Mouse (Mus musculus) c-Kit-positive CD71-positive TER-119-positive erythroid progenitor cells, embryonic 14.5 days (primary cell): Measurements from ENCODE around the gene Arhgef33.
"Not testable (repeated sequence)": the region's sequence is repeated elsewhere in the genome, so short reads cannot be mapped to it uniquely, and the experiment has no call there.

ENCODE experiments used
- DNase-seq: peaks from one replicate; pipeline ENCODE4 v3.0.0-alpha.2; 2013; ENCODE audit warnings: low spot score

Gene Arhgef33

GRCm38 (mm10) chr17:80307251-80307650 is at the start of gene Arhgef33:
TSS of gene Arhgef33 (plus strand) at chr17:80307407.
- DNase-seq, result no peak

DNA sequence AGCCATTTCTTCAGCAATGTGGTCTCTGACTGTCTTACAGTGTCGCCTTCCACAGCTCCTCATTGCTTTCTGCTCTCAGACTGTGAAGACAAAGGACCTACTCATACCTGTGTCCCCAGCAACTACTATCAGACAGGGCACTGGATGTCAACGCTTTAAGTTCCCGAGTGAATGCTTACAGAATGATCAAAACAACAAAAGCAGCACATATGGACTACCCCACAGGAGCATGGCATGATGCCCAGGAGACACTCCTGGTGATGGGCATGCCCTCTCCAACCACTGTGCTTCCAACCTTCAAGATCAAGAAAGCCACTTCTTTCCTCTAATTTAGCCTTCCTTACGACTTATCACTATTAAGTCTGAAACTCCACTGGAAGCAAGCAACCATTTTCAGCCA is 40.1 kb upstream of the Arhgef33 start:
- DNase-seq, result no peak

- DNase-seq, result no peak
Observed at GRCm38 (mm10) chr17:80268151-80268550, 39.1 kb upstream of the Arhgef33 start.

DNA sequence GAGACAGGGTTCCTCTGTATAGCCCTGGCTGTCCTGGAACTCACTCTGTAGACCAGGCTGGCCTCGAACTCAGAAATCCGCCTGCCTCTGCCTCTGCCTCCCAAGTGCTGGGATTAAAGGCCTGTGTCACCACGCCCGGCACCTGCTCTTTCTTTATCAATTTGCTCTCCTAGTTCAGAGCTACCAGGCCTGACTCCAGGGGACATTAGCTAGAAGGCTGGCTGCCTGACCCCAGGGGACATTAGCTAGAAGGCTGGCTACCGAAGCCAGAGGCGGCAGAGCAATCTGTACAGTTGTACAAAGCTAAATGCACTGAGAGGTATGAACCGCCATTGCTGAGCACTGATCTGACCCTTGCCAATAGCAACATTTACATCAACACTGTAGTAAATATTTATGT is 36.6 kb upstream of the Arhgef33 start:
- DNase-seq, result not testable (repeated sequence)

DNA sequence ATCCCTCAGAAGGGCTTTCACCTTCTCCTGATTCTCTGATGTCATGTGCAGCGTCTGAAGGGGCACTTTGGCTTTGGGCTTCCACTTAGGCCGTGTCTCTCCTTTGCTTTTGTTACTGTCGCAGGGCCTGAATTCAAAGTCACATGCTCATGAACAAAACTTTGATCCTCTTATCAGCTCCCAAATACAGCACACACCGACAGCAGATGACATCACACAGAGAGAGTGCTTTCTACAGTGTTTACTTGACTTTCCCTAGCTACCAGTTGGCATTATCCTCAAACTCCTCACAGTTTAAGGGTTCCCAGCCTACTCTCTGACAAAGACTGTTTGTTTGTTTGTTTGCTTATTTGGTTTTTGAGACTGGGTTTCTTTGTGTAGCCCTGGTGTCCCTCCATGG is 29.0 kb upstream of the Arhgef33 start:
- no peak for DNase-seq

DNA sequence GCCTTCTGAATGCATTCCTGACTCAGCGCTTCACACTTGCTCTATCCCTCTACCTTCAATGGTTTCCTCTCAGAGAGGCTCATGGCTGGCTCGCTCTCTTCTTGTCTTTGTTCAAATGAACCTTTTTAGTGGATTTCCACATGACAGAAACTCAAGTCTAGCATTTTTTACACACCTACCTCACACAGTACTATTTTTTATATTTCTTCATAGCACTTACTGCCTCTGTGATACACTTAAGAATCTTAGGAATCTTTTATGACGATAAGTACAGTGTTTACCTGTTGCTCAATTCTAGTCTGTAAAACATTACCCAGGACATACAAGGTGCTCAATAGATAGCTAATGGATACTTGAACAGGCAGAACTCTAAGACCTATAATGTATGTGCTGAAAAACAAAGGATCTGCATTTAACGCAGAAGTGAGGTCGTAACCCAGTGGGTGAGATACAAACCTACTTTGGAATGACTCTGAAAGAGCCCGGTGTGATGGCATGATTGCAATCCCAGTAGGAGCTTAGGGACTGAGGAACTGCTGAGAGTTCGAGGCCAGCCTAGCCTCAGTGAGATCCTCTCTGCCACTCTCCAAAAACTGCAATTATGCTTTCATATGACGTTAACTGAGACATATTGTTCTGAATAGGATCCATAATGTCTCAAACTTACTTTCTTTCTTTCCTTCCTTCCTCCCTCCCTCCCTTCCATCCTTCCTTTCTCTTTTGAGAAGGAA is 27.7 kb upstream of the Arhgef33 start:
- no peak for DNase-seq

GRCm38 (mm10) chr17:80284446-80284845 is 22.8 kb upstream of the Arhgef33 start:
- DNase-seq, result no peak

DNA sequence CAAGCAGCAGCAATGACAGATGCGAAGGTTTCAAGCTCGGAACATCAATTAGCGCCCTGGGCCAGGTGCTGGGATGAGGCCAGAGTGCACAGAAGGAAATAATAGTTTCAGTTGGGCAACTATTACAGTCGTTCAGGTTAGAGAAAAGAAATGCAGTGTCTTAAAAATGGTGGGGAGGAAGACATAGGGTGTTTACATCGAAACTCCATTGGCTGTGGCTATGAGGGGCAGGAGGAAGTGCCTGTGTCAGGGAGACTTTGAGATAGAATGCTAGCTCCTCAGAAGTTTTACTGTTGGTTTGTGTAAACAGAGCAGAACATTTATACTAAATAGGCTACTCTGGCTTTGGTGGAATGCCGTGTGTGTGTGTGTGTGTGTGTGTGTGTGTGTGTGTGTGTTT is 19.2 kb upstream of the Arhgef33 start:
- DNase-seq, result no peak

GRCm38 (mm10) chr17:80289280-80290073 is 17.7 kb upstream of the Arhgef33 start:
- DNase-seq, result peak; percentile 14

DNA sequence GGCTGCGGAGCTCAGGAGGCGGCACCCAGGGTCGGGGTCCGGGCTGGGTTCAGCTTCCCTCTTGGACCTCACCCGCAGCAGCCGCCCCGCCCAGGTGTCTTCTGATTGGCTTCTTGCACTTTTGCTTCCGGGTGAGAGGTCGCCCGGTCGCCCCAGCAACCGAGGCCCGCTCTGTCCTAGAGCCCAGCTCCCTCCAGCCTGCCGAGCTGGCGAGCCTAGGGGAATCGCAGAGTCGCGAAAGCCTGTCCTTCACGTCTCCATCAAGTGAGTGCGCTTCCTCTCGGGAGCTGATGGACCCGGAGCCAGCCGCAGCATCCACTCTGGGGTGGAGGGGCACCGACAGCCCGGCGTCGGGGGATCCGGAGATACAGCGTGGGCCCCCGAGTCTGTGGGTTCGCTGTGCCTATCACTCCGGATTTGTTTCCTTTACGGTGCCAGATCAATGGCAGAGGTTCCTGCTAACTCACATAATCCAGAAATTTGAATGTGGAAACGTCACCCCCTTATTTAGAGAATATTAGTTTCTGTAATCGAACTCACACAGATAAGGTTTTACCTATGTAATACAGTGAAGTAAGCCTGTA is 17.0 kb upstream of the Arhgef33 start, which contains the start of the genes Morn2 and Dhx57:
Gene Morn2, plus strand, starts transcription at position 130 of the 584 bp plus-strand sequence.
Gene Dhx57, minus strand, starts transcription at position 403 of the 584 bp plus-strand sequence.
- peak; percentile 90 for DNase-seq

DNA sequence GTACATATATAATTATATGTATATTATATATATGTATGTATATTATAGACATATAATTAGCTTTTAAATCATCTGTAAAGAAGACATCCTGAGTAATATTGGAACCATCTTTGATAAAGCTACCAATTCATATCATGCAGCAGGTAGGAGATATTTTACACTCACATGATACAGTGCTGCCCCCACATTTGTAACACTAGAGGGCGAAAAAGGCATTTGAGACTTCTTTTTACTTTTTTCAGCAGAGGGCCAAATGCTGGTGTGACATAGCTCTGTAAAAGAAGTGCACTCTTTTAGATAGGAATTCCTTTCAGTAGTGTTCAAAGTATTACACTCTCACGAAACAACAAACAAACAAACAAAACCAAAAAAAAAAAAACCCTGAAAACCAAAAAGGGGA is 16.1 kb upstream of the Arhgef33 start:
- peak; percentile 51 for DNase-seq

GRCm38 (mm10) chr17:80295258-80295657 is 11.9 kb upstream of the Arhgef33 start:
- no peak for DNase-seq

DNA sequence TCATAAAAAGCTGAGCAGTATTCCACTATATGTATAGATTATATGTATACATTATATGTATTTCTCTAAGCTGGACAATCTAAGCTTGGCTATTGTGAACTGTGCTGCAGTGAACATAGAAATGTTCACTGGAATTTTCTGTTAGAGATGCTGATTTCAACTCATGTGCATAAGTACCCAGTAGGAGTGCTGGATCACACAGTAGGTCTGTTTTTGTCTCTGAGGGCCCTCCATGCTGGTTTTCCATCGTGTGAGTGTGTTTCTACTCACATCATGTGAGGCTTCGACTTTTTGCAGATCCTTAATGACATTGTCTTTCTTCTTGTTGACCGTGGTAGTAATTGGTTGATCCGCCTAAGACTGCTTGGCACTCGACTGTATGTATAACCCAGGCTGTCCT is 8.4 kb upstream of the Arhgef33 start:
- DNase-seq, result no peak

DNA sequence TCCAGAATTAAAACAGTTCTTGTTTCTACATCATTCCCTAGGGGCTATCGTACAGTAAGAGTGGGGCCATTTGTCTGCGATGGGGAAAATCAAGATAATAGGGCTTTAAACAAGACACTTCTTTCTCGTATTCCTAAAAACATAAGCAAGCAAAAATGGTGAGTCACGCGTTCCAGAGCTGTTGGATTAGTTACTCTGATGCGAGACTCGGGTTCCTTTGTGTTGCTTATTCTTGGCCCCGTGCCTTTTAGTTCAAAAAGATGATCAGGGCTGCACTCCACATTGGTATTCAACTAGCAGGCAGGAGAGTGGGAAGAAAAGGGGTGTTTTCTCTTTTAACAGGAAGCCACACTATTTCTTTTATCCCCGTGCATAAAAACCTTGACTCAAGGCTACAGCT is 4.6 kb downstream of the Arhgef33 start:
- DNase-seq, result no peak

DNA sequence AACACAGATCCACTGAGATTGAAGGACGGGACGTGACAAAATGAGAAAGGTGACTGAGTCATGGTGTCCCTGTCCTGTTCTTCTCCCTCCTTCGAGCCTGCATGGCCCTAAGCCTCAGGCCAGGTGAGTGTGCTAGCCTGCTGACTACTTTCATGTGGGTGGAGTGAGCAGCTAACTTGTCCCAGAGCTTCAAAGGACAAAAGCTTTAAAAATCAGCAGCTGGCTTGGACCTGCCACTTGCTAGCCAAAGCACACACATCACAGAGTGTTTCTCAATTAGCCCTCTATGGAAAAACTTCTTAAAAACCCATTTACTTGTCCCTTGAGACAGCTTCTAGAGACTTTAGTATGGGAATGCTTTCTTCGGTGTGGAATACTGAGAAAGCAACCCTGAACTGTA is 5.2 kb downstream of the Arhgef33 start:
- DNase-seq, result no peak

- DNase-seq, result no peak
Observed at GRCm38 (mm10) chr17:80322228-80322627, 15.0 kb downstream of the Arhgef33 start.

DNA sequence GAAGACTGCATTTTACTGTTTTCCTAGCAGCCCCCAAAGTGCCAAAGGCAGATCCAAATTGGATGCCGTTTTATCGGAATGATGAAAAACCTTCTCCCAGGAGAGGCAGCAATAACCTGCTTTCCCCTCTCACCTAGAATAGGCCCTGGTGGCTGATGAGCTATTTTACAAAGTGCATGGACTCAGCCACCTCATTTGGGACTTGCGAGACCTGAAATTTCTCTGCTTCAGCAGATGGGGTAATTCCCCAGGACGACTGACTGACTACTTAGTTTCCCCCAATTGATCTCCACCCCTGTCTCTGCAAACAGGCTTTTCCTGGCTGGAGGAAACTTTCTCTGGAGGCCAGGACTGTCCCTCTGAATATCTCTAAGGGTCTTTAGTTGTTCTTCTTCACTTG is 15.8 kb downstream of the Arhgef33 start:
- DNase-seq, result no peak

DNA sequence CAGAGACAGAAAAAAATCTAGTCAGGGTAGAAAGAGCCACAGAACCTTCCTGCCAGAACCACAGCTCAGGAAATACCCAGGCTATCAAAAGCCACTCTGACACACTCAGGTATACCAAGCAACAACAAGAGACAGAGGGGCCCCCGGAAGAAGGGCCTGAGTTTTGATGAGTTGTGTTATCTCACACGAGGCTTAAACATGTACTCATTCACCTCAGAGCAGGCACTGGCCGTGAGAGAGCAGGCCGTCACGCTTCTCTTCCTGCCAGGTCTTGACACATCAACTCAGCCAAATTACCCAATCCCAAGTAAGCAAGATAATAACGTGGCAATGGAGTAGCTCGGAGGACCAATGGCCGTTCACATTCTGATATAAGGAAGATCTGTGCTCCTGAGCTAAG is 16.5 kb downstream of the Arhgef33 start:
- no peak for DNase-seq

GRCm38 (mm10) chr17:80324521-80324920 is 17.3 kb downstream of the Arhgef33 start:
- DNase-seq, result no peak

- DNase-seq, result no peak
Observed at GRCm38 (mm10) chr17:80325456-80325855, 18.2 kb downstream of the Arhgef33 start.

DNA sequence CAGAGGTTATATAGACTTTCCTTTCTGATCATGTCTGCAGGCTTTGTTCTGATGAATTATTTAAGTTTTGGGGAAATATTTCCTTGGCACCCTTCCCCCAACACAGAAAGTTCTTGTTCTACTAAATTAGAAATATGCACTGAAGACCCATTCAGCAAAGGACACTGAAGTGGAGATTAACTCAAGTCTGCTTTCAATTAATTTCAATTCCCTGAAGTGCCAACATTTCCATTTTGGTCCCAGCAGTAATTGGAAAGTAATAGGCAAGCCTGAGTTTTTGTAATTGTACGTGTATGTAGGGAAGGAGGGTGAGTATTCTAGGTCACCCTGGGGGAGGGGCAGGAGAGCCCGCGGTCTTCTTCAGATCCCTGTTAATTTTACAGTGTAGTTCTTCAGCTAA is 19.2 kb downstream of the Arhgef33 start:
- no peak for DNase-seq

DNA sequence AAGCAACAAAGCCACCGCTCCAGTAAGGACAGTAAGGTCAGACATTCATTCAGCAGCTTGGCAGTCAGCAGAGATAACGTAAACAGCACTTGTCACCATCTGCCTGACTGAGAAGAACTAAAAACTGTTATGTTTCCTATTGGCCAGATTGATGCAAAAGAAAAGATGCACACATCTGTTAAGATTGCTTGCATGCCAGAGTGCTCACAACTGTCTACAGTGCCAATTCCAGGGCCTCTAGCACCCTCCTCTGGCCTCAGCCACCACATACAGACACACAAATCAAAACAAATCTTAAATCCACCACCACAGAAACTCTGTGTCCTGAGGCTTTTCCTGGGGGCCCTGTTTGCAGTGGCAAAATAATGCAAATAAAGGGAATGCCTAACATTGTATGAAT is 25.2 kb downstream of the Arhgef33 start:
- no peak for DNase-seq

DNA sequence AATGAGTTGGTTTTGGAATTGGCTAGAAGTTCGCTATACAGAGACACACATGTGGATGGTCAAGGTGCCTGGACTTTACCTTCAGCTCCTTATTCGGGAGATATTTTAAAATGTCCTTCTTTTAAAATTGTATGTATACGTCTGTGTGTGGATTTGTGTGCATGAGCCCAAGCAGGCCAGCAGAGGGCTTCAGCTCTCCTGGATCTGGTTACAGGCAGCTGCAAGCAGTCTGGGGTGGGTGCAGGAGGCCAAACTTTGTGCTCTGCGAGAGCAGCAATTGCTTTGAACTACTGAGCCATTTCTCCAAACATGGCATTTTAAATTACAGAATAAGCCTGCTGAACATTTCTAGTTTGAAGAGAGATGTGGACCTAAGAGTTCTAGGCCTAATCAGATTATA is 38.1 kb downstream of the Arhgef33 start:
- no peak for DNase-seq
